Mouse (Mus musculus) skeletal muscle tissue, adult 2 months (tissue): Measurements from ENCODE around the gene Pfkp.
A peak's percentile ranks its signal among the peaks of the same experiment; 100 is the strongest.

Experiments
- DNase-seq: peaks from one replicate; pipeline ENCODE4 v3.0.0-alpha.2; 2012; ENCODE audit warnings: low read depth, low spot score

Pfkp gene

DNA sequence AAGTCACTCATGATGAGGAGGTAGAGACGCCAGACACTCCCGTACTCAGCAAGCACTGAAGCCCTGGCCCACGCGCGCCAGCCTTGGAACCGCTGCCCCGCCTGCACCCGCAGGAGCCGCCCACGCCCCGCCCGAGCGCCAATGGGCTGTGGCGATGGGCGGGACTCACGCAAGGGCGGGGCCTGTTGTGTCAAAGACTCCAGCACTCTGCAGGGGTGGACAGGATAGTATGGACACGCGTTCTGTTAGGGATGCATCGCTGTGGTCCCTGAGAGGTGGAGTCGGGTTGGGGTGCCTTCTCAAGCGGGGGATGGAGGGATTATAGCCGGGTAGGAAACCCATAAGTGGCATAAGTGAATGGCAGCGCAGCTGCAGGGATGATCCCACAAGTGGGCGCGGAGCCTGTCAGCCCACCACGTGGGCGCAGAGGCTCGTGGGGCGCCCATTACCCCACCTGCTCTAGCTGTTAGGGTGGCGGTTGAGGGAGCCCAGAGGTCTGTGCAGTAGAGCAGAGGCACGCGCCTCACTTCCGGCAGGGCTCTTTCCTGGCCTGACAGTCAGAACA, at the start of gene Pfkp:
Gene Pfkp (minus strand): TSS at position 109 of the 565 bp plus-strand sequence.
- peak; percentile 69 for DNase-seq

GRCm38 (mm10) chr13:6690607-6691006, 42.0 kb upstream of the Pfkp start:
- no peak for DNase-seq

DNA sequence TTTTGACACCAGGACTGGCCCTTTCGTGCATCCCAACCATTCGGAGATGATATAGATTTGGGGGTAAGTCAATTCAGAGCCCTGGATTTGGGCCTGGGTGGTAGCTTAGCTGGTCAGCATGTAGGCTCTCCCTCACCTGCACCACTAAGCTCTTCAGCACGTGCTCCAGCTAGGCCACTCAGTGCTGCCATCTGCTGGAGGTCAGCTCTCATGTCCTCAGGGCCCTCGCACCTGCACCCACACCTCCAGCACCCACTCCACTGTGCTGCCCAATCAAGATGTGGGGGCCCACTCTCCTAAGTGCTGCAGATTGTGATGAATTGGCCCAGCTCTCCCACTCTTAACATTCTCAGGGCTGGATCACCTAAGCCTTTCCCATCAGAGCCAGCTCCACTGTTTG, 41.4 kb upstream of the Pfkp start:
- DNase-seq, result peak; percentile 7

GRCm38 (mm10) chr13:6688790-6689433, 40.3 kb upstream of the Pfkp start:
- no peak for DNase-seq

DNA sequence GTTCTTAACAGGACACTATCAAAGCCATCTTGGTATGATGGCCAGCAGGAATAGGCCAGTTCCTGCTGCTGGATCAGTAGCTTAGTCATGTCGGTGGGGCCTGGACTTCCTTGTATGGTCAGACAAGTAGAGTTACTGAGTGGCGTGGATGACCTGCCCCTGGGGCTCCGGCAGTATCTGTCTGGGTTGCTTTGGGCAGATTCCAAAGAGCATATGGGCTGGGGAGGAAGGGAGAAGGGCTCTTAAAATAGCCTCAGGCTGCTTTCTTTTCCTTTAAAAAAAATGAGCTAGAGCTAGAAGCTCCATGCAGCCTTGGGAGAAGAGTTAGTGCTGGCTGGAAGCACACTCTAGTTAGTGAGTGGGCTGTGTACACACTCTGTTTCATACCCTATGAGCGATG, 18.3 kb upstream of the Pfkp start:
- no peak for DNase-seq

GRCm38 (mm10) chr13:6665506-6665905, 16.9 kb upstream of the Pfkp start:
- DNase-seq, result no peak

DNA sequence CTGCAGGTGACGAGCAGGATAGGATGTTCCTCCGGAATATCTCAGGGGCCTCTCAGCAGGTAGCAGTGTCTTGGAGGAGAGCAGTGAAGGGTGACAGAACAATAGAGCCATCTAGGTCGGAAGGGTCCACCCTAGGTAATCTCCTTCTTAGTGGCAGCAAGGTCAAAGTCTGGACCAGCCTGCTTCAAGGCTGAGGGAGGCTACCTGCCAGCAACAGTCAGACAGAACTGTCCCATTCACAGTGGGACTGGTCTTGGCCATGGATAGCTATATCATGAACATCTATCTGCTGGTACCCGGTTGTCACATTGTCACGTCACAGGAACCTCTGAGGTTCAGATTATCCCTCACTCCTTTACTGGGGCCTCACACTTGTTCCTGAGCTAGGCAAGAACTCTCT, 15.6 kb upstream of the Pfkp start:
- no peak for DNase-seq

- no peak for DNase-seq
Measured at GRCm38 (mm10) chr13:6659314-6659713, 10.7 kb upstream of the Pfkp start.

DNA sequence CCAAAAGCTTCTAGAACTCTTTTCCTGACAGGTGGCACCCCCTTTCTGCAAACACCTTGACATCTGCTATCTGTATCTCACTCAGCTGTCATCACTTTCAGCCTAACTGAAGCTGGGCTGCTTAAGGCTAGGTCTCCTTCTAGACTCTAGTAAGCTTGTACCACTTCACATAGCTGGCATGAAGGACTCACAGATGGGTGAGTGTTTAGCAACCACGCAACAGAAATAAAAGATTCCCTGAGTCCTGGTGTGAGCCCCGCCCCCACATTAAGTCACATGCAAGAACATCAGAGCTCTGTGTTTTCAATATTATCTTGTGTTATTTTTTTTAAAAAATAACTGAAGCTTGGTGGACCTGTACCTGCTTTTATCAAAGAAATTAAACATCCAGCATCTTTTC, 8.7 kb upstream of the Pfkp start:
- no peak for DNase-seq

- no peak for DNase-seq
Measured at GRCm38 (mm10) chr13:6649542-6649941, 965 bp upstream of the Pfkp start.

DNA sequence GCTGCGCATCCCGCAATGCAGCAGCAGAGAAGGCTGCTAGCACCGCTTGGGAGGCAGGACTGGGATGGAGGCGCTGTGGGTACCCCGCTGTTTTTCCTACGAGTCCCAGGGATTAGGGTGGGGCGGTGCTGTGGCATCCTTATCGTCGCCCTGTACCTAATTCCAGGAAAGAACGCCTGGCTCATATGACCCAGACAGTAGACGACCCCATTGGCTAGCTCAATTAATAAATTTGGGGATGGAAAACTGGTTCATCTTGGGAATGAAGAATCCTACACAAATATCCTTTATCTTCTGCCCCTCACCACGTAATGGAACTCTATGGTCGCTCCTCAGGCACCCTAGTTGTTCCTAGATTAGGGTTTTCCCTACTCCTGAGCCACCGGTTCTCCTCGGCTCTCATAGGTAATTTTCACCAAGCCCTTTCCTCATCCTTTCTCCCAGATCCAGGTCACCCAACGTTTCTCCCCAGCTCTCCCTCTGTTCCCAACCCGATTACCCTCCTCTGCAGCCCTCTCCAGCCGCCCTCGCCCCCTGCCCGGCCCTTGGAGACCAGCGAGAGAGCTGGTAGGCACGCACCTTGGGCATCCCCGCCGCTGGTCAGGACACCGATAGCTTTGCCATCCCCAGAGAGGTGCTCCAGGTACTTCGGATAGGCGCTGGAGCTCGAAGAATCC, 447 bp downstream of the Pfkp start:
- DNase-seq, result no peak

GRCm38 (mm10) chr13:6647067-6647991, 1.2 kb downstream of the Pfkp start:
- no peak for DNase-seq

DNA sequence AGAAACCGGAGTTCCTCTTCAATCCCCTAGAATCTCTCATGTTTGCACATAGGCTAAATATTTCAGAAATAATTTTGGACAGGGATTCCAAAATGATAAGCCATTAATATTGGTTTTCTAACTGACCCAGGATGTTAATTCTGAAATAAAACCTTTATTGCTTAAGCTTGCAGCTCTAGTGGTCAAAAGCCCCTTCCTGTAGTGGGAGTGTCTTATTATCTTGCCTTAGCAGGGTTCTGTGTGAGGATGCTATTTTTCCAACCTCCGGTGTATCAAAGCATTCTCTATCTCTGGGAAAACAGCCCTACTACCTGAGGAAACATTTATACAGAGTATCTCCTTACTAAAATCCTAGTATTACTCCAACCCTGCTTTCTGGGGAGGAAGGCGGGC, 1.9 kb downstream of the Pfkp start:
- DNase-seq, result no peak

DNA sequence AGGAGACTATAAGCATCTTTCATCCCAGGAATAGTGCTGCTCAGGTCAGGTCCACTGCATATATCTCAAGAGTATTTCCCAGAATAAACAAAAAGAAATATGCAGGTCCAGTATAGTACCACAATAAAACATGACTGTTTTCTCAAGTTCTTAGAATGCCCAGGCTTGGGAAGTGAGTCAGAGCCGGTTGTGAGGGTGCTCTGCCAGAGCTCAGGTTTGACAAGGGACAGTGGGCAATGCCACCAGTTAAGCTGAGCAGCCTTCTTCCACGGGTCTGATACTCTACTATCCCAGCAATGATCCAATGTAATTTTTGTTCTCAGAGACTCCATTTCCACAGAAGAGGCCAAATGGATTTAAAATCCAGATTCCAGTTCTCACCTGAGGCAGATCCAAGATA, 2.3 kb downstream of the Pfkp start:
- no peak for DNase-seq

GRCm38 (mm10) chr13:6643968-6644367, 4.6 kb downstream of the Pfkp start:
- no peak for DNase-seq

GRCm38 (mm10) chr13:6643026-6643425, 5.6 kb downstream of the Pfkp start:
- DNase-seq, result no peak

- DNase-seq, result no peak
Measured at GRCm38 (mm10) chr13:6642453-6642852, 6.1 kb downstream of the Pfkp start.

GRCm38 (mm10) chr13:6641497-6641896, 7.1 kb downstream of the Pfkp start:
- DNase-seq, result no peak

DNA sequence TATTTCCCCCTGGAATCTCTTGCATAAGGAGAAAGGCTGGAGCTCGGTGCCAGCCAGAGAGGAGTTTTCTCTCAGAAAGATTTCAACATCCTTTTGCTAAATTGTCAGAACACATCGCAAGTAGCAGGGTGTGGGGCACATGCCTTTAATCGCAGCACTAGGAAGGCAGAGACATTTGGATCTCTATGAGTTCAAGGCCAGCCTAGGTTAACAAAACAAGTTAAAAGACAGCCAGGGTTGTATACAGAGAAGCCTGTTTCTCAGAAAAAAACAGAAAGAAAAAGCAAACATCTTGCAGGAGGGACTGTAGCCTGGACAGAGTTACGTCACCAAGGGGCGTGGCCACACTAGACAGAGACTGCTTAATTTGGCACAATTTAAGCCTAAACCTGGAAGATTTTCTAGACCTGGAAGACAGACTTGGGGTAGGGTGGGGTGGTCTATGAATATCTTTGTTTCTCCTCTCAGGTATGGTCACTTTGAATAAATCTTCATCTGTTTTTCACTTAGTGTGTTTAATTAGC, 9.0 kb downstream of the Pfkp start:
- no peak for DNase-seq

- no peak for DNase-seq
Measured at GRCm38 (mm10) chr13:6638976-6639375, 9.6 kb downstream of the Pfkp start.

DNA sequence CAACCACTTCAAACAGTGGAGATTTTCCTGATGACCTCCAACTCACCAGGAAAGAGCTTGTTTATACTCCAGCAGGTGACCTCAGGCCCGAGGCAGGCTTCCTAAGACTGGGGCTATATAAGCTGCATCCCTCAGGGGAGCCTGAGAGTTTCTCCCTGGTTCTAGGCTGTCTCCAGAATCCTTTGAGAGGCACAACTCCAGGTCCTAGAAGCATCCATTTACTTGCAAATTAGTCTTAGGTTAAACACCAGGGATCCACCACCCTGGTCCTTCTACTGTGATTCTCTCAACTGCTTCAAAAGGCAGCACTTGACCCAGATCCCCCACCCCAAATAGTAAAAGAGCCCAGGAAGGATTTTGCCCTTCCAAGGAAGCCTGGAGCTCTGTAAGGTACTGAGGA, 10.2 kb downstream of the Pfkp start:
- DNase-seq, result no peak

DNA sequence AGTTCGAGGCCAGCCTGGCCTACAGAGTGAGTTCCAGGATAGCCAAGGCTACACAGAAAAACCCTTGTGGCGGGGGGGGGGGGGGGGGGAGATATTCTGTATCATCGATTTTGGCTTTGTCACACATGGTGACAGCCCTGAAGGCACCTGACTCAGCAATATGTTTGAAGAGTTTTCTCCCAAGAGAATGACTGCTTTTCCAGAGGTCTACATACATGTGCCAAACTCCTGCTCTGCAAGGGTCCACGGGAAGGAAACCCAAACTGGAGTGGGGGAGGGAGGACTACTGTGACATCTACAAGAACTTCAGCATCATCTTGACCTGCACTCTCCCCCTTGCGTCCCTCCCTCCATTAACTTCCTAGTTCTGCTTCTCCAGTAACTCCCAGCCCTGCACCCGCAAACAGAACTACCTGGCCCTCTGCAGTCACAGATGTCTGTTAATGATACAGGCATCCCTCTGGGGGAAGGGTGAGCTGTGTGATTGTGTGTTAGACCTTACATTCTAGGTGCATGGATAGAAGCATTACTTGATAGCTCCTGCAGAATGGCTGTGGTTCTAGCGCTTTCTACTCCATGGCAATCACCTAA, 10.9 kb downstream of the Pfkp start:
- no peak for DNase-seq
